Mouse (Mus musculus): ENCODE data around the gene Tex35. TPM values are rescaled to one million over a fixed set of nuclear protein-coding genes. Genes with fewer than 3 reads are reported as not detected.

Gene Tex35
- polyA plus RNA-seq, 1 experiment, result 335 TPM

GRCm38 (mm10) chr1:157061800-157062444 lies 46.6 kb downstream of the Tex35 start:
- no peaks in the 10 kb centered on the region for H3K4me1 ChIP-seq (ENCODE audit: control insufficient read depth, insufficient read depth, low read length)
- no peak overlapping the region for H3K4me3 ChIP-seq (ENCODE audit: control insufficient read depth, low read depth, low read length)
- TF ChIP-seq POLR2A (IDR thresholded peaks at IDR 0.05; ENCODE audit: control insufficient read depth, low read depth, low read length), result no peak
- no peak for TF ChIP-seq CTCF (IDR thresholded peaks at IDR 0.05; ENCODE audit: control insufficient read depth, insufficient read depth, insufficient replicate concordance, low read depth, low read length)
- no peaks in the 10 kb centered on the region for H3K27me3 ChIP-seq (ENCODE audit: control insufficient read depth, insufficient read depth, low read length)
- H3K27ac ChIP-seq (ENCODE audit: control insufficient read depth, insufficient read depth, low read depth, low read length), result no peak overlapping the region
- no peaks in the 10 kb centered on the region for H3K36me3 ChIP-seq (ENCODE audit: control insufficient read depth, insufficient read depth, low read length)

DNA sequence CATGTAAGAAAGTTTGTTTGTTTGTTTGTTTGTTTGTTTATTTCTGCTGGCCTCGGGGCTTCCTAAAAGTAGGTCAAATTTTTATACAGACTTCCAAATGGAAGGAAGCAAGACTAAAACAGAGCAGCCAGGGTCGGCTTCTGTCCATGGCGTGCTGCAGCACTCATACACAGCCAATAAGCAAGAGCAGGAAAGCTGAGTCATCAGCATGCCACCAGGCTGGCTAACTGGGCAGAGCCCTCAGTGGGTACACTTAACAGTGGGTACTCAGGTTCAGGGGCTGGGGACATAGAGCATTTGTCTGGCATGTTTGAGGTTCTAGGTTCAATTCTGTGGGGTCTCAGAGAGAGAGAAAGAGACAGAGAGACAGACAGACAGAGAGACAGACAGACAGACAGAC lies 47.3 kb downstream of the Tex35 start:
- Histone ChIP-seq H3K4me3 (ENCODE audit: control insufficient read depth, low read depth, low read length) (no peak overlapping the region), H3K36me3 (ENCODE audit: control insufficient read depth, insufficient read depth, low read length) (no peaks in the 10 kb centered on the region), H3K27ac (ENCODE audit: control insufficient read depth, insufficient read depth, low read depth, low read length) (no peak overlapping the region), H3K4me1 (ENCODE audit: control insufficient read depth, insufficient read depth, low read length) (no peaks in the 10 kb centered on the region), H3K27me3 (ENCODE audit: control insufficient read depth, insufficient read depth, low read length) (no peaks in the 10 kb centered on the region)
- TF ChIP-seq POLR2A (IDR thresholded peaks at IDR 0.05; ENCODE audit: control insufficient read depth, low read depth, low read length) (no peak), CTCF (IDR thresholded peaks at IDR 0.05; ENCODE audit: control insufficient read depth, insufficient read depth, insufficient replicate concordance, low read depth, low read length) (no peak)

DNA sequence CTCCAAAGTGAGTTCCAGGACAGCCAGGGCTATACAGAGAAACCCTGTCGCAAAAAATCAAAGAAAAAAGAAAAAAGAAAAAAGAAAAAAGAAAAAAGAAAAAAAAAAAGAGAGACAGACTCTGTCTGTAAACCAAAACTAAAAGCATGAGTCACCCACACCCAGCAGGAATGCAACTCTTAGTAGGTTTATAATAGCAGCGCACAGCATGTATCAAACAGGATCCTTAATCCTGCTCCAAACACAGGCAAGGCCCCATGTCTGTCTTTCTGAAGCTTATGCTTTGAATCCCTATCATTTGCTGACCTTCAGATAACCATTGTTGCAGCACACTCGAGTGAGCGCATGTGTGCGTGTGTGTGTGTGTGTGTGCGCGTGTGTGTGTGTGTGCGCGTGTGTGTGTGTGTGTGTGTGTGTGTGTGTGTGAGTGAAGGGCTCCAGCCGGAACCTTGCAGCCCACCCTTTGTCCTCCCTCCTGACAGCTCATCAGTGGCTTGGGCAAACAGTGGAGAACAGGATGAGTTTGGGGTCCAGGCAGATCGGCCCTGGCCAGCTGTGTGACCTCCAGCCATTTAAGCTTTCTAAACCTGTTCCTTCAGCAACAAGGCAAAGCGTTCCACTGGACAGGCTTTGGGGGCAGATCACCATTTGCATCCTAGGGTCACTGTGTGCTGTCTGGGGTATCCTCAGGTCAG lies 47.9 kb downstream of the Tex35 start:
- no peak overlapping the region for H3K4me3 ChIP-seq (ENCODE audit: control insufficient read depth, low read depth, low read length)
- H3K4me1 ChIP-seq (ENCODE audit: control insufficient read depth, insufficient read depth, low read length), result no peaks in the 10 kb centered on the region
- no peak for TF ChIP-seq CTCF (IDR thresholded peaks at IDR 0.05; ENCODE audit: control insufficient read depth, insufficient read depth, insufficient replicate concordance, low read depth, low read length)
- no peaks in the 10 kb centered on the region for H3K36me3 ChIP-seq (ENCODE audit: control insufficient read depth, insufficient read depth, low read length)
- H3K27ac ChIP-seq (ENCODE audit: control insufficient read depth, insufficient read depth, low read depth, low read length), result no peak overlapping the region
- no peaks in the 10 kb centered on the region for H3K27me3 ChIP-seq (ENCODE audit: control insufficient read depth, insufficient read depth, low read length)

- Histone ChIP-seq H3K27ac (ENCODE audit: control insufficient read depth, insufficient read depth, low read depth, low read length) (no peak overlapping the region), H3K4me3 (ENCODE audit: control insufficient read depth, low read depth, low read length) (no peak overlapping the region), H3K27me3 (ENCODE audit: control insufficient read depth, insufficient read depth, low read length) (no peaks in the 10 kb centered on the region), H3K4me1 (ENCODE audit: control insufficient read depth, insufficient read depth, low read length) (no peaks in the 10 kb centered on the region), H3K36me3 (ENCODE audit: control insufficient read depth, insufficient read depth, low read length) (no peaks in the 10 kb centered on the region)
- no peak for TF ChIP-seq CTCF (IDR thresholded peaks at IDR 0.05; ENCODE audit: control insufficient read depth, insufficient read depth, insufficient replicate concordance, low read depth, low read length)
- no peak for TF ChIP-seq POLR2A (IDR thresholded peaks at IDR 0.05; ENCODE audit: control insufficient read depth, low read depth, low read length)
Observed at GRCm38 (mm10) chr1:157055901-157056300, 52.6 kb downstream of the Tex35 start.

GRCm38 (mm10) chr1:157055288-157055831 lies 53.1 kb downstream of the Tex35 start:
- Histone ChIP-seq H3K27me3 (ENCODE audit: control insufficient read depth, insufficient read depth, low read length) (no peaks in the 10 kb centered on the region), H3K4me3 (ENCODE audit: control insufficient read depth, low read depth, low read length) (no peak overlapping the region), H3K36me3 (ENCODE audit: control insufficient read depth, insufficient read depth, low read length) (no peaks in the 10 kb centered on the region), H3K4me1 (ENCODE audit: control insufficient read depth, insufficient read depth, low read length) (no peaks in the 10 kb centered on the region), H3K27ac (ENCODE audit: control insufficient read depth, insufficient read depth, low read depth, low read length) (no peak overlapping the region)
- TF ChIP-seq POLR2A (IDR thresholded peaks at IDR 0.05; ENCODE audit: control insufficient read depth, low read depth, low read length) (no peak), CTCF (IDR thresholded peaks at IDR 0.05; ENCODE audit: control insufficient read depth, insufficient read depth, insufficient replicate concordance, low read depth, low read length) (no peak)

DNA sequence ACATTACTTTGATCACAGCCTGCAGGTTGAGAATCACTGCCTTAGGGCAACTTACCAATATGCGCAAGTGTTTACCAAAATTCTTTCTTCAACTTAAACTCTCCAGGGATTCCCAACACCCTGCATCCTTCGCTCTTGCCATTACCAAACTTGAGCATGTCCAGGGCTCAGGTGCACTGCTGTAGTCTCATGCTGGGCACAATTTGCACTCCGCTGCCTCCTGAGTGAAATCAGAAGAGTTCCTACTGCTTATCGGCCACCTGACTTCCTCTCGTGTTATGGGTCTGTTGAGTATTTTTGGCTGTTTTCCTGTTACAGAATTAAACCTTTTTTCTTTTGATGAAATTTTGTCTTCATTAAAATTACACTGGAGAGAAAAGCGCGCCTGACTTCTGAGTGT lies 53.8 kb downstream of the Tex35 start:
- H3K27ac ChIP-seq (ENCODE audit: control insufficient read depth, insufficient read depth, low read depth, low read length), result no peak overlapping the region
- H3K4me3 ChIP-seq (ENCODE audit: control insufficient read depth, low read depth, low read length), result no peak overlapping the region
- H3K27me3 ChIP-seq (ENCODE audit: control insufficient read depth, insufficient read depth, low read length), result no peaks in the 10 kb centered on the region
- no peaks in the 10 kb centered on the region for H3K36me3 ChIP-seq (ENCODE audit: control insufficient read depth, insufficient read depth, low read length)
- TF ChIP-seq CTCF (IDR thresholded peaks at IDR 0.05; ENCODE audit: control insufficient read depth, insufficient read depth, insufficient replicate concordance, low read depth, low read length), result no peak
- no peak for TF ChIP-seq POLR2A (IDR thresholded peaks at IDR 0.05; ENCODE audit: control insufficient read depth, low read depth, low read length)
- H3K4me1 ChIP-seq (ENCODE audit: control insufficient read depth, insufficient read depth, low read length), result no peaks in the 10 kb centered on the region

GRCm38 (mm10) chr1:157049886-157050285 lies 58.6 kb downstream of the Tex35 start:
- H3K27ac ChIP-seq (ENCODE audit: control insufficient read depth, insufficient read depth, low read depth, low read length), result no peak overlapping the region
- H3K27me3 ChIP-seq (ENCODE audit: control insufficient read depth, insufficient read depth, low read length), result no peaks in the 10 kb centered on the region
- peaks cover 5% of the 10 kb centered on the region for H3K4me1 ChIP-seq (ENCODE audit: control insufficient read depth, insufficient read depth, low read length)
- H3K4me3 ChIP-seq (ENCODE audit: control insufficient read depth, low read depth, low read length), result no peak overlapping the region
- no peaks in the 10 kb centered on the region for H3K36me3 ChIP-seq (ENCODE audit: control insufficient read depth, insufficient read depth, low read length)
- TF ChIP-seq POLR2A (IDR thresholded peaks at IDR 0.05; ENCODE audit: control insufficient read depth, low read depth, low read length) (no peak), CTCF (IDR thresholded peaks at IDR 0.05; ENCODE audit: control insufficient read depth, insufficient read depth, insufficient replicate concordance, low read depth, low read length) (no peak)

Other genes with a start within 250 kb of the Tex35 start
- 123 and 132 TPM in 2 replicates for gene Ralgps2, start 169.1 kb downstream of the Tex35 start, polyA plus RNA-seq (2012; rRNA removed)